Mouse (Mus musculus): ENCODE results near the gene Gm20388. TPM values are rescaled to one million over a fixed set of nuclear protein-coding genes. Genes with fewer than 3 reads are reported as not detected.

The Gm20388 gene
- total RNA-seq, 2 experiments from 2014 or later, result 11.4 to 18.1 TPM

- no peak for ATAC-seq (replicated peaks; ENCODE audit: low FRiP score, low TSS enrichment, poor library complexity, severe bottlenecking)
These were observed 2802.5 kb downstream of the Gm20388 start for GRCm38 (mm10) chr8:122713157-122713518.

GRCm38 (mm10) chr8:122716566-122716965 lies 2805.9 kb downstream of the Gm20388 start:
- no peak for ATAC-seq (replicated peaks; ENCODE audit: low FRiP score, low TSS enrichment, poor library complexity, severe bottlenecking)

- no peak for ATAC-seq (replicated peaks; ENCODE audit: low FRiP score, low TSS enrichment, poor library complexity, severe bottlenecking)
These were observed 2807.3 kb downstream of the Gm20388 start for GRCm38 (mm10) chr8:122717869-122718509.

GRCm38 (mm10) chr8:122718711-122719499 lies 2808.3 kb downstream of the Gm20388 start:
- ATAC-seq (replicated peaks; ENCODE audit: low FRiP score, low TSS enrichment, poor library complexity, severe bottlenecking), result no peak

- ATAC-seq (replicated peaks; ENCODE audit: low FRiP score, low TSS enrichment, poor library complexity, severe bottlenecking), result peak; percentile 79
These were observed 2808.9 kb downstream of the Gm20388 start for GRCm38 (mm10) chr8:122719500-122720065.

GRCm38 (mm10) chr8:122720070-122720729 lies 2809.6 kb downstream of the Gm20388 start:
- peak; percentile 61 for ATAC-seq (replicated peaks; ENCODE audit: low FRiP score, low TSS enrichment, poor library complexity, severe bottlenecking)

- ATAC-seq (replicated peaks; ENCODE audit: low FRiP score, low TSS enrichment, poor library complexity, severe bottlenecking), result peak; percentile 8; the same call in 1 of the 2 replicates
These were observed 2810.4 kb downstream of the Gm20388 start for GRCm38 (mm10) chr8:122720811-122721640.

GRCm38 (mm10) chr8:122725187-122725586 lies 2814.5 kb downstream of the Gm20388 start:
- no peak for ATAC-seq (replicated peaks; ENCODE audit: low FRiP score, low TSS enrichment, poor library complexity, severe bottlenecking)

GRCm38 (mm10) chr8:122726789-122727188 lies 2816.1 kb downstream of the Gm20388 start:
- no peak for ATAC-seq (replicated peaks; ENCODE audit: low FRiP score, low TSS enrichment, poor library complexity, severe bottlenecking)

GRCm38 (mm10) chr8:122727412-122727811 lies 2816.8 kb downstream of the Gm20388 start:
- ATAC-seq (replicated peaks; ENCODE audit: low FRiP score, low TSS enrichment, poor library complexity, severe bottlenecking), result peak; percentile 60; the same call in 1 of the 2 replicates

- no peak for ATAC-seq (replicated peaks; ENCODE audit: low FRiP score, low TSS enrichment, poor library complexity, severe bottlenecking)
These were observed 2818.0 kb downstream of the Gm20388 start for GRCm38 (mm10) chr8:122728630-122729029.

GRCm38 (mm10) chr8:122735110-122735509 lies 2824.5 kb downstream of the Gm20388 start:
- no peak for ATAC-seq (replicated peaks; ENCODE audit: low FRiP score, low TSS enrichment, poor library complexity, severe bottlenecking)

GRCm38 (mm10) chr8:122735542-122736473 lies 2825.2 kb downstream of the Gm20388 start:
- ATAC-seq (replicated peaks; ENCODE audit: low FRiP score, low TSS enrichment, poor library complexity, severe bottlenecking), result peak; percentile 85

- ATAC-seq (replicated peaks; ENCODE audit: low FRiP score, low TSS enrichment, poor library complexity, severe bottlenecking), result no peak
These were observed 2826.0 kb downstream of the Gm20388 start for GRCm38 (mm10) chr8:122736623-122737022.

- peak; percentile 46 for ATAC-seq (replicated peaks; ENCODE audit: low FRiP score, low TSS enrichment, poor library complexity, severe bottlenecking)
These were observed 2826.4 kb downstream of the Gm20388 start for GRCm38 (mm10) chr8:122737071-122737470.

- no peak for ATAC-seq (replicated peaks; ENCODE audit: low FRiP score, low TSS enrichment, poor library complexity, severe bottlenecking)
These were observed 2827.2 kb downstream of the Gm20388 start for GRCm38 (mm10) chr8:122737886-122738285.

GRCm38 (mm10) chr8:122739102-122739725 lies 2828.6 kb downstream of the Gm20388 start:
- ATAC-seq (replicated peaks; ENCODE audit: low FRiP score, low TSS enrichment, poor library complexity, severe bottlenecking), result no peak

- no peak for ATAC-seq (replicated peaks; ENCODE audit: low FRiP score, low TSS enrichment, poor library complexity, severe bottlenecking)
These were observed 2831.8 kb downstream of the Gm20388 start for GRCm38 (mm10) chr8:122742471-122742870.

Data from megakaryocyte-erythroid progenitor cell, adult 5-6 weeks (primary cell).